Mouse (Mus musculus): ENCODE results near the gene Klhl22.
"Not testable (repeated sequence)": the region's sequence is repeated elsewhere in the genome, so short reads cannot be mapped to it uniquely, and the experiment has no call there.

Gene Klhl22

DNA sequence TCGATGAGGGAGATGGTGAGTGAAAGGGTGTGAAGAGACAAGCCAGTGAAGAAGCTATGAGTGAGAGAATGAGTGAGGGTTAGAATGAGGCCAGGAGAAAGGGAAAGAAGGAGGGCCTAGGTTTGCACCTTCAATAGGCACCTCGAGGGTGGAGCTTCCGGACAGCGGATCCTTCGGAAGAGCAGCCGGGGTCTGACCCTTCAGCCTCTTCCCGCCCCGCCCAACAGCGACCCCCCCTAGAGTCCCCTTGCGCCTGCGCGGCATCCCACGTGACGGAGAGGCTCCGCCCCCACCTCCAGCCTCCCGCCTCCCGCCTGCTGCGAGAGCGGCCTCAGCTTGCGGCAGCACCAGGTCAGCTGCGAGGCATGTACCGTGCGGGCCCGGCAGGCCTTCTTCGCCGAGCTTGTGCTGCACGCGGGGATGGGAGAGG lies at the start of gene Klhl22:
Gene Klhl22 (plus strand): TSS at position 275 of the 430 bp plus-strand sequence.
- DNase-seq (ENCODE audit: low read depth, low spot score) = peak; percentile 75

DNA sequence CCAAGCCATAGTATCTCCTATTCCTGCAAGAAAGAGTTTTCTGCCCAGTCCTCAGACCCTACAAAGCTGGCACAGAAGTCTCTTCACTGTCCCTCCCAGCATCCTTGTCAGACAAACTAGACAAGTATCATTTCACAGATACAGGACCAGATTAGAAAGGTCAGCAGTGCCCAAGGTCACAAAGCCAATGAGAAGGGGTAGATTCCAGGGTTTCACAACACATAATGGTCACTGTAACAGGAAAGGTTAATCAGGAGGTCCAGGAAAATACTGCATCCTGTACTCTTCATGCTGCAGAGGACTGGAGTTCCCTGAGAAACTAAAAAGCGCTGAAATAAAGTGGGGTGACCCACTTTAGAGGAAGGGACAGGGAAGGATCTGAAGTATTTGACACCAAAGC lies 41.6 kb upstream of the Klhl22 start:
- DNase-seq (ENCODE audit: low read depth, low spot score) = no peak

DNA sequence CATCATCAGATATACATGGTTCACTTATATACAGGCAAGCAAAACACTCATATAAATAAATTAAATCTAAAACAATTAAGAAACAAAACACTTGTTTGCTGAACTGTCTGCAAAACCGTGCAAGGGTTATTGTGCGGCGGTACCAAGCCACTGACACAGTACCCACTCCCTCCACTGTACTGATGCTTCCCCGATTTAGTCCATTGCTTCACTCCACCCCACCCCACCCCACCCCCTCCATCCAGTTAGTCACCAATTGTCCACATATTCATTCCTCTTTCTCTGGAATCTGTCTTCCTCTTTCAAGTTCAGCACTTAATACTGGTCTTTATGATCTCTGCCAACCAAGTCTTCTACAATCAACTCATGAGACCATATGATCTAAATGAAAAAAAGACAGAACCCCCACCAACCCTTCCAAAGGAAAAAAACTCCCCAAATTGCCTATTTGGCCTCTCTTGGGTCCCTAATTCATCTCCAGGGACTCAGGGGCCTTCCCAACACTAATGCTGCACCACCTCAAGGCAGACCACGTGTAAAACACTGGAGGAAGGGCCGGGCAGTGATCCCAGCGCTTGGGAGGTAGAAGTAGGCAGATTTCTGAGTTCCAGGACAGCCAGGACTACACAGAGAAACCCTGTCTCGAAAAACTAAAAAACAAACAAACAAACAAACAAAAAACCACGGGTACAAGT lies 38.2 kb upstream of the Klhl22 start:
- DNase-seq (ENCODE audit: low read depth, low spot score) = no peak

DNA sequence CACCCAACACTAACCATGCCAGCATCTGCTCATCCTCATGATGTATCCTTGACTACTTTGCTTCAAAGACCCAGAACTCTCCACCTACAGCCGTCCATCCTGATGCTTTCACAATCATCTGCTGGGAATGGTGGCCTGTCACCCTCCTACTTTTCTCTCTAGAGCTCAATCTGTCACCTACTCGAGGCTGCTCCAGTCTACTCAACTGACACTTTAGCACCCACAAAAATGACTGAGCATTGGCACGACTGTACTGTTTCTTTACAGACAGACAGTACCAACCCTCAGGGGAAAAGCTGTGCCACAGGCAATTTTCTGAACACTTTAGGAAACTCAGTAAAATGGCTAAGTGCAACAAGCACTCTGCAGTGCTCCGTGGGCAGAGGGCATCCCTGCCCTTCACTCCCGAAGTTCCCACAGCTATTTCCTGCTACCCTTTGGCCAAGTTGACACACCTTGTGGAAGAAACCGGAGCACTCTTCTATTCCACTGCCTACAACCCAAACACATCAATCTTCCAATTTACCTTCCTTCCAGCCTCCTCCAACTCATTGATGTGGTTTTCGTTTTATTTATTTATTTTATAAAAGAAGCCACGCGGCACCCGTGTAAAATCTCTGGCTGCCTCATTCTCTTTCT lies 37.5 kb upstream of the Klhl22 start:
- no peak for DNase-seq (ENCODE audit: low read depth, low spot score)

DNA sequence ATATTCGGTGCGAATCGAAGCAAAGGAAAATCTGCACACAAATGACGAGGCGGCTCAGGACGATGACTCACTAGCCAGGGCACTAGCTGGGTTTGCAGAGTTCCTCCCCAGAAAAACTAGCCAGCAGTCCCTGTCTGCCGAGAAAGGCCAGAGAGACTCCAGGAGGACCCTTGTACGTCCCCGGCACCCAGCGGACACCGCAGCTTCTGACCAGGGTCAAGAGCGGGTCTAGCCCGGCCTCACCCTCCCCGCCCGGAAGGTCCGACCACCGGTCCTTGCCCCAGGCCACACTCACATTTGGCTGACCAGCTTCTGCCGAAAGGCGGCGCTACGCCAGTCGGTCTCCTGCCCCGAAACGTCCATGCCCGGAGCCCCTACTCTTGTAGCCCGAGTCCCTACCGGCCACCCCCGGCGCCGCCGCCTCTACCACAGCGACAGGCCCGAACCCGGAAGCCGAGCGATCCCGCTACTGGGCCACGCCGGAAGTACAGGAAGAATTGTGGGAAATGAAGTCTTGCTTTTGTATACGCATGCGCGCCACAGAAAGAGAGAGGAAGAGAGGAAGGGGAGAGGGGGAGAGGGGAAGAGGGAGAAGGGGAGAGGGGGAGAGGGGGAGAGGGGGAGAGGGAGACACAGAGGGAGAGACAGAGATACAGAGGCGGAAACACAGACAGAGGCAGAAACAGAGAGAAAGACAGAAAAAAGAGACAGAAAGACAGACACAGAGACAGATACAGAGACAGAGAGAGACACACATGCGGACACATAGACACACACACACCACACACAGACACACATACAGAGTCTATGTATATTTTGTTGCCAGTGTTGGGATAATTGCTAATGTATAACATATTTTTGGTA lies 36.7 kb upstream of the Klhl22 start:
- DNase-seq (ENCODE audit: low read depth, low spot score) = peak; percentile 68

DNA sequence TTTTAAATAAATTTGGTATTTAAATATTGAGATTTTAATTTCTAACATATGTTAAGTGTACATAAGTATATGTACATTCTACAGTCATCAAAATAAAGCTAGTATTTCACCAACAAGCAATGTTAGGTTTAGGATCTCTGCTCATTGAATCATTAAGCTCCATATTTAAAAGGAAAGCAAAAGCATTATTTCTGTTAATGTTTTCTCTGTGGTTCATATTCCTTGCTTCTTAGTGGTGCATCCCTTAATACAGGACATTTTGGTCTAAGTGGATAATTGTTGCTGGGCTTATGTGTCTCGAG lies 36.1 kb upstream of the Klhl22 start:
- DNase-seq (ENCODE audit: low read depth, low spot score) = no peak

DNA sequence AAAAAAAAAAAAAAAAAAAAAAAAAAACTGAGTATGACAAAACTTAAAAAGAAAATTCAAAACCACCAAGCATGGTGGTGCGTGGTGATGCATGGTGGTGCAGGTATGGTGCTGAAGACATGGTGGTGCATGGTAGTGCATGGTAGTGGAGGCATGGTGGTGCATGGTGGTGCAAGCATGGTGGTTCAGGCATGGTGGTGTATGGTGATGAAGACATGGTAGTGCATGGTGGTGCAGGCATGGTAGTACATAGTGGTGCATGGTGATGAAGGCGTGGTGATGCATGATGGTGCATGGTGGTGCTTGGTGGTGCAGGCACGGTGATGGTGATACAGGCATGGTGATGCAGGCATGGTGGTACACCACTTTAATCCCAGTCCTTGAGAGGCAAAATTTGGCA lies 35.0 kb upstream of the Klhl22 start:
- DNase-seq (ENCODE audit: low read depth, low spot score) = no peak

DNA sequence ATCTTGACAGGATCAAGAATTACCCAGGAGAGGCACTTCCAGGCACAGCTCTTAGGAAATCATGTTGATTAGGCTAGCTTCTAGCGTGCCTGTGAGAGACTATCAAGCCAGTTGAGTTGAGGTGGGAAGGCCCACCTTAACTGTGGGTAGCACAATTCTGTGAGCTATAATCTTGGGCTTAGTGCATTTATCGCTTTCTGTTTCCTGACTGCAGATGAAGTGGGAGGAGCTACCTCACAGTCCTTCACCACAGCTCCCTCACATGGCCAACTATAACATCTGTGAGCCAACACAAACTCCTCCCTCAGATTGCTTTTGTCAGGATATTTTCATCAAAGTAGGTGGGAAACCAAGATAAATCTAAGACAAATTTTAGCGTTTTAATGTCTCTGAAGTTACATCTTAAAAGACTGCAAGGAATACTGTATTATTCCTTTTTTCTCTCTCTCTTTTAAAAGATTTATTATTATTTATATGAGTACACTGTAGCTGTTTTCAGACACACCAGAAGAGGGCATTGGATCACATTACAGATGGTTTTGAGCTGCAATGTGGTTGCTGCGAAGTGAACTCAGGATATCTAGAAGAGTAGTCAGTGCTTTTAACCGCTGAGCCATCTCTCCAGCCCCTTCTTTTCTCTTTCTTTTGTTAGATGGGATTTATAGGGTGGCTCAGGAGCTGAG lies 32.1 kb upstream of the Klhl22 start:
- DNase-seq (ENCODE audit: low read depth, low spot score) = peak; percentile 43

DNA sequence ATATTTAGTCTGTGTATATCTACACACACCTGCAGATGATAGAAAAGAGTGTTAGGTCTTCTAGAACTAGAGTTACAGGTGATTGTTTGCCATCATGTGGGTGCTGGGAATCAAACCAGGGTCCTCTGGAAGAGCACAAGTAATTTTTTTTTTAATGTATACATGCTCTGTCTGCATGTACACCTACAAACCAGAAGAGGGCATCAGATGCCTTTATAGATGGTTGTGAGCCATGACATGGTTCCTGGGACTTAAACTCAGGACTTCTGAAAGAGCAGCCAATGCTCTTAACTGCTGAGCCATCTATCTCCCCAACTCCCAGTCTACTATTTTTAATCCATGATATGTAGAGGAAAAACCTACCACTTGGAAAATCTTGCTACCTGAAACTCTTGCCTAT lies 29.4 kb upstream of the Klhl22 start:
- DNase-seq (ENCODE audit: low read depth, low spot score) = no peak

DNA sequence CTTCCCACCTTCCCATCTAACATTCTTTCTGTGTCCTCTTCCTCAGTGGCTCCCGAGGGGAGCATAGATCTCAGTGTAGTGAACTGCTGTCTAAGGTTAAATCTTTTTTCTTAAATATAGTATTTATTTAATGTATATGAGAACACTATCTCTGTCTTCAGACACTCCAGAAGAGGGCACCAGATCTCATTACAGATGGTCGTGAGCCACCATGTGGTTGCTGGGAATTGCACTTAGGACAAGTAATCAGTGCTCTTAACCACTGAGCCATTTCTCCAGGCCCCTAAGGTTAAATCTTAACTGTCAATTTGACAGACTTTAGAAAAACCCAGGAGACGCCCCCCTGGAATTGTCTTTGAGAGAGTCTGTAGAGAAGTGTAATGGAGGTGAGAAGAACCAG lies 27.4 kb upstream of the Klhl22 start:
- DNase-seq (ENCODE audit: low read depth, low spot score) = no peak

DNA sequence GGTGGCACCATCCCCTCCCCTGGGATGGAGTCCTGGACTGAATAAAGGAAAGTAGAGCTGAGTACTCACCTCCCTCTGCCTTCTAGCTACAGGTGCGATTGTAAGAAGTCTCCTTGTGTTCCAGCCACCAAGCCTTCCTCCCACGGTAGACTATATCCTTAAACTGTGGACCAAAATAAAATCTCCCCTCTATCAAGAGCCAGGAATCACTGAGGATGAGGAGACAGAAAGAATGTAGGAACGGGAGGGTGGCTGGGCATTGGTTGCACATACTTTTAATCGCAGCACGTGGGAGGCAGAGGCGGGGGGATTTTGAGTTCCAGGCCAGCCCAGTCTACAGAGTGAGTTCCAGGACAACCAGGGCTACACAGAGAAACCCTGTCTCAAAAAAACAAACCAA lies 27.0 kb upstream of the Klhl22 start:
- DNase-seq (ENCODE audit: low read depth, low spot score) = no peak

DNA sequence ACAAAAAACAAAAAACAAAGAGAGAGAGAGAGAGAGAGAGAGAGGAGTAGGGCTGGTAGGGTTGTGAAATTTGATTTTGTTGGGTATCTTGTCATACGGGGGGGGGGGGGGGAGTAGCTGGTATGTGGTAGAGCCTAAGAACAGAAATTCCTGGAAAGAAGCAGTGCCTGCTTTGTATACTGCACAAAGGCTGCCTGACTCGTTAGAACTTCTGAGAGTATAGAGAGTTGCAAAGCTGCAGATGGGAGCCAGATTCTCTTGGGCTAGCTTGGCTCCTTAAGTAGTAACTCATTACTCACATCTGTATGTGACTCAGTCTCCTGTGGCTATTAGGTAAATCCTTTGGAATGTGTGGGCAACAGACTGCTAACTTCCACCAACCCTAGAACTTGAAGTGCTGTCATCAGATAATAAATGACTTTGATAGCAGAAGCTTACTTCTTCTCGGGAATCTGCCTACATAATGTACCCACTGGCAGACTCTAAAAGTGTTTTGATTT lies 26.5 kb upstream of the Klhl22 start, which contains the start of gene Med15:
Gene Med15 (minus strand): TSS at position 51 of the 500 bp plus-strand sequence.
- DNase-seq (ENCODE audit: low read depth, low spot score) = no peak

DNA sequence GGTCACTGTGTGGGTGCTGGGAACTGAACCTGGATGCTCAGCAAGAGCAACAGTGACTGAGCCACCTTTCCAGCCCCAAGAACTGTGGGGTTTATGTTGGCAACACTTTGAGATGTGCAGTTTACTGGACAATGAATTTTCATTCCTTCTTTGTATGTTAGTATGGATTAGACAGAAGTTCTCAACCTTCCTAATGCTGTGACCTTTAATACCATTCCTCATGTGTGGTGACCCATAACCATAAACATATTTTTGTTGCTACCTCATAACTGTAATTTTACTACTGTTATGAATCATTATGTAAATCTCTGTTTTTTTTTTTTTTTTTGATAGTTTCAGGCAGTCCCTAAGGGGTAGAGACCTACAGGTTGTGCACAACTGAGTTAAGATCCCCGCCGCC lies 25.8 kb upstream of the Klhl22 start:
- DNase-seq (ENCODE audit: low read depth, low spot score) = no peak

DNA sequence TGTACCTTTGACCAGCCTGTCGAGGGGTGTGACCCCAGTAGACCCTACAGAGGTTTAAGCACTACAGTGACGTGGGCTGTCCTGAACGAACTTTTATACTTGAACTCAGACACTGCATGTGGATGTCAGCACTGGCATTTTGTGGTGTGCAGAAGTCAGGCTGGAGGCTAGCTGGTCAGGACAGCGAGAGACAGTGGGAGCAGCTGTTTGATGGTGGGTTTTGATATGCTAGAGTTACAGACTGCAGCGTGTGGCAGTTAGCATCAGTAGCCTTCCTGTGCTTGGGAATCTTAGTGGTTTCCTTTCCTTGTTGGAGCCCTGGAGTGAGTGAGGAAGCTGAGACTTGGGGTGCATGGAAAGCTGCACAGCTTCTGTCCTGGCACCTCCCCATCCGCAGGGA lies 24.5 kb upstream of the Klhl22 start:
- not testable (repeated sequence) for DNase-seq (ENCODE audit: low read depth, low spot score)

DNA sequence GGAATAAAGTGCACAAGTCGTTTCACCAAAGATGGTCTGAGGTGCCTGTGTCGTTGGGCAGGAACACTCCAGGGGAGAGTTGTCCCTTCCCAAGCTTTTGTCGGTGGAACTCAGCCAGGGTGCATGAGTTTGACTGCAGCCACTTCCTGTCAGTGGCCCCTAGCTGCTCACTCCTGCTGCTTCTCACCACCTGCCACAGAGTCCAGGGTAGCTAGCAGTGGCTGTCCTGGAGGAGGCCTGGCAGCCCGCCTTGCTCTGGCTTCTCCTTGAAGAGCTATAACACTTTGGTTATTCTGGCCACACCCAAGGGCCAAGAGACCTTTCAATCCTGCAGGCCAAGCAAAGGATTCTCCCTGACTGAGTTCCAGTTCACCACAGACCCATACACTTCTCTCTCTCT lies 23.3 kb upstream of the Klhl22 start:
- DNase-seq (ENCODE audit: low read depth, low spot score) = no peak

DNA sequence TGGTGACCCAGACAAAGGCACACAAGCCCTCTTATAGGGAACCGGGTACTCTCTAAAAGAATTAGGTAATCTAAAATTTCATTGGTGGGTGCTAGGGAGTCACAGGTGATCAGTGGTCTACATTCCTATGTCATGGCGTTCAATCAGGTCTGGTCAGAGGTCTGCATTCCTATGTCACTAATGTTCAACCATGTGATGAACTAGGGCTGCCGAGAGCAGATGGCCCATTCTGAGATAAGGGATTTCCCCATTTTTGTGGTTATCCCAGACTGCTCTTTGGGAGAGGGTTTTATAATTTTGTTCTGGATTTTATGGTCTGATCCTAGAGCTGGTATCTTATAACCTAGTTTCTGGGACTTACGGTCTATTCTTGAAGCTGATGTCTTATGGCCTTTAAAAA lies 19.3 kb upstream of the Klhl22 start:
- no peak for DNase-seq (ENCODE audit: low read depth, low spot score)

DNA sequence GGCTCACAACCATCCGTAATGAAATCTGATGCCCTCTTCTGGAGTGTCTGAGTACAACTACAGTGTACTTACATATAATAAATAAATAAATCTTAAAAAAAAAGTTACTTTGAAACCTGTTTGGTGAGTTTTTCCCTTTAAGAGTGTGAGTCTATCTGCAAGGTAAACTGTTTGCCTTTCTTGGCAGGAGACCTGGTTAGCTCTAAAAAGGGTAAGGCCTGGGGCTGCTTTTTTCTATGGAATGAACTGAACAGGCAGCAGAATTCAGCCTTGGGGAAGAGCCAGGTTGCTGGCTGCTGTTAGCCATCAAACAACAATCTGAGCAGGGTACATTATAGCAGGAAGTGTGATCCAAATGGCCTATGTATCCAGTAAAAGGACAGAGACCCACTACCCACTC lies 16.6 kb upstream of the Klhl22 start:
- no peak for DNase-seq (ENCODE audit: low read depth, low spot score)

DNA sequence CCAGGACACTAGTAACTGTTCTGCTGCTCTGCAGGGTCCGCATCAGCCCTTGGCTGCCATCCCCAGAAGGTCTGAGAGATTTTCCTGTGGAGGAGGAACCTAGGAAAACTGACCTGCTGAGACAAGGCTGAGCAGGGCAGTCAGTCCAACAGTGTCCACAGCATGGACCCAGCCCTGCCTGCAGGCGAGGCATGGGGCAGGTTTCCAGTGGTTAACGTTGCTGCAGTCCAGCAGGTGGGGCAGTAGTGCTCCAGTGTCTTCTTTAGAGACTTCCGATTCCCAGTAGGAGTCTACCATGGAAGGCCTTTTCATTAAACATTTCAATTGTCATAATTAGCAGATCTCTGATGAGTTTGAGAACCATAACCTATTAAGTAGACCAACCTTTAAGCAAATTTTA lies 16.1 kb upstream of the Klhl22 start:
- DNase-seq (ENCODE audit: low read depth, low spot score) = no peak

DNA sequence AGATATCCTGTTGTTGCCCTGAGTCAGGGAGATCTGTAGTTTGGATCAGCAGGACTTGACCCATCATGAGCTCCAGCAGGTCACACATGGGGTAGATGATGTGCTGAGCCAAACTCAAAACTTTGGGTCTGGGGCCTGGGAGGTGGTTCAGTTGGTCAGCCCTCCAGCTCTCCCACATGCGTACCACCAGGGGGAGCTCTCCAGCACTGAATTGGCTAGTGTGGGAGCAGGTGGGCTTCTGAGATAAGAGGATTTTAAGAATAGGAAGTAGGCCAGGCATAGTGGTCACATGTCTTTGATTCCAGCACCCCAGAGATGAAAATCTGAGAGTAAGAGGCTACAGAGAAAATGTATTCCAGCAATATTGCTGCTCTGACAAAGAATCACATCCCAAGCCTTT lies 14.9 kb upstream of the Klhl22 start:
- DNase-seq (ENCODE audit: low read depth, low spot score) = no peak

DNA sequence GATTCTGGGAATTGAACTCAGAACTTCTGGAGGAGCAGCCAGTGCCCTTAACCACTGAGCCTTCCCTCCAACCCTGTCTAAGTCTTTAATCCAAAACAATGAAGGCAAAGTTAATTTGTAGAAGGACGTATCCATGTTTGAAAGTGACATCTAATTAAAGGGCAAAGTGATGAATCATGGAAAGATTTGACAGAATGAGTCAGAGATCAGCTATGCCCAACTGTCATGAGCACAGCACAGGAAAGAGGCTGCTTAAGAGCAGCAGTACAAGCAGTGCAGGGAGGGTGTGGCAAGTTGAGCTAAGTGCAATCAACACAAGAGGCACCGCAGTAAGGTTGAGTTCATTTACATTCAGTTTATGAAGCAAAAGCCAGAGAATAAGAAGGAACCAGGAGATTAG lies 14.4 kb upstream of the Klhl22 start:
- no peak for DNase-seq (ENCODE audit: low read depth, low spot score)

DNA sequence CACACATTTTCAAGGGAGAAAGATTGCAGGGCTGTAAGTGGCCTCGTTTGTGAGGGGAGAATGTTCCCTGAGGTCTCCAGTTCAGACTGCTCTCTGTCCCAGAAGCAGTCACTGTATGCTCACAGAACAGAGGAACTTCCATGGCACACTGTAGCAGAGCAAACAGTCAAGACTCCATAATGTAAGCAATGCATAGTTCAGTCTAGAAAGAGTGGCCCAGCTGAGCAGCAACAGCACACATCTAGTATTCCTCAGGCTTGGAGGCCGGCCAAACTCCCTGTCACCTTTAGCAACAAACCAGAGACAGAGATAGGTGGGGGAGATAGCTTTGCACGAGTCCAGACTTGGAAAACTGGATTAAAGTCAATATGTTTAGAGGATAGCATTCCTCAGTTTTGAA lies 6.4 kb upstream of the Klhl22 start:
- no peak for DNase-seq (ENCODE audit: low read depth, low spot score)

DNA sequence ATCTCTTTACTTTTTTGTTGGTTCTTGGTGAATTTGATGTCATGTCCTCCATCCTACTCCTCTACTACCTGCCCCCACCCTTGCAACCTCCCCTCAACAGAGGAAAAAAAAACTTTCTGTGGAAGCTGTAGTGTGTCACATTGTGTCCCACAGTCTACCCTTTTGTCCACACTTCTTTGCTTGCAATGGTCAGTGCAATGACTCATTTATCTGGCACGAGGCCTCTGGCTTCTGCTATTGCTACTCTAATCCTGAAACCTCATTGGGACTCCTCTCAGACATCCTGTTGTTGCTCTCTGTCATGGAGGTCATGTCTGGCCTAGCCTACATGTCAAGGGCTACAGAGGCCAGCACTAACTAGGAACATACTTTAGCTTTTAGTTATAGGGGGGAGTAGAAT lies 5.7 kb upstream of the Klhl22 start:
- DNase-seq (ENCODE audit: low read depth, low spot score) = no peak

Data from retina, adult 2 months (tissue).